Mouse (Mus musculus) liver, embryonic 14.5 days (tissue): ENCODE results near the gene Clybl. TPM values are rescaled to one million over a fixed set of nuclear protein-coding genes. Genes with fewer than 3 reads are reported as not detected.

Experiments
- ATAC-seq: fragments of 200-750 bp; cut with Nextera tagmentation; 2 replicates; pipeline ENCODE4 v1.8.0; 2017; ENCODE audit warnings: moderate number of reproducible peaks, mild to moderate bottlenecking, moderate library complexity; ENCODE audit not compliant: insufficient read depth
- DNase-seq, 3 experiments: peaks; one replicate each; pipeline ENCODE4 v3.0.0-alpha.2; 2012 to 2013; ENCODE audit warnings: low read depth in 3 of 3, low spot score in 3 of 3
- H3K27ac ChIP-seq: fragments of 300-500 bp; sonication (generic); 2 replicates; pipeline ENCODE4 v1.5.1; 2014; ENCODE audit warnings: moderate library complexity, mild to moderate bottlenecking, control low read depth, inconsistent platforms
- H3K27me3 ChIP-seq: fragments of 300-500 bp; sonication (generic); 2 replicates; pipeline ENCODE4 v1.6.1; 2014; ENCODE audit warnings: mild to moderate bottlenecking, low read length, moderate library complexity; ENCODE audit not compliant: control insufficient read depth, insufficient read depth
- H3K36me3 ChIP-seq: fragments of 300-500 bp; sonication (generic); replicated peaks from 2 replicates; pipeline ENCODE4 v1.6.1; 2014; ENCODE audit warnings: low read depth; ENCODE audit not compliant: control insufficient read depth, insufficient read depth
- H3K4me1 ChIP-seq, 2 experiments: fragments of 200-500 bp in 1 of 2; fragments of 300-500 bp in 1 of 2; sonication (generic) in 1 of 2; replicated peaks; 2 replicates each; pipeline ENCODE4 v1.6.1; 2012 to 2014; ENCODE audit warnings: antibody characterized with exemption in 1 of 2, inconsistent platforms in 1 of 2, low read length in 1 of 2; ENCODE audit not compliant: control insufficient read depth in 2 of 2, insufficient read depth in 2 of 2
- H3K4me2 ChIP-seq: fragments of 300-500 bp; sonication (generic); 2 replicates; pipeline ENCODE4 v1.6.1; 2014; ENCODE audit warnings: low read depth, mild to moderate bottlenecking, control low read depth, moderate library complexity
- H3K4me3 ChIP-seq, 2 experiments: fragments of 200-500 bp in 1 of 2; fragments of 300-500 bp in 1 of 2; sonication (generic) in 1 of 2; 2 replicates each; pipeline ENCODE4 v1.5.1; 2012 to 2014; ENCODE audit warnings: low read depth in 2 of 2, low read length in 2 of 2, mild to moderate bottlenecking in 2 of 2, control low read depth in 1 of 2, inconsistent platforms in 1 of 2, moderate library complexity in 1 of 2; ENCODE audit not compliant: insufficient read depth in 1 of 2
- H3K9ac ChIP-seq: fragments of 300-500 bp; sonication (generic); replicated peaks from 2 replicates; pipeline ENCODE4 v1.6.1; 2014; ENCODE audit warnings: mild to moderate bottlenecking, control low read depth, moderate library complexity
- H3K9me3 ChIP-seq: fragments of 300-500 bp; sonication (generic); 2 replicates; pipeline ENCODE4 v1.6.1; 2016; ENCODE audit warnings: low read length, mixed read lengths; ENCODE audit not compliant: control insufficient read depth
- CTCF ChIP-seq: IDR thresholded peaks from 2 replicates; pipeline ENCODE4 v1.5.1; 2016; ENCODE audit warnings: antibody characterized with exemption, low read depth, control low read depth
- EP300 ChIP-seq: IDR thresholded peaks from 2 replicates; pipeline ENCODE4 v1.6.1; 2016; ENCODE audit warnings: antibody characterized with exemption, low read depth
- WGBS: fragments of 180-500 bp; shearing (Covaris S2); extraction: QIAGEN DNeasy Blood & Tissue Kit; methylation state at CpG from one replicate; pipeline ENCODE4 v1.1.7; 2014; ENCODE audit not compliant: insufficient replicate concordance; 5-methylcytosine and 5-hydroxymethylcytosine counted together
- polyA plus RNA-seq, 2 experiments: library from polyadenylated mRNA; depleted of rRNA in 1 of 2; stranded (reverse) in 1 of 2; unstranded in 1 of 2; fragments of >200 nt; fragmentation: Nextera tagmentation in 1 of 2; extraction: Ambion mirVana in 1 of 2; gene quantifications; 2 replicates each; pipeline versions ENCODE4 v1.2.1 to v1.2.3; 2012 to 2014

The Clybl gene
- polyA plus RNA-seq, 2 experiments: 15.6 to 28.9 TPM

DNA sequence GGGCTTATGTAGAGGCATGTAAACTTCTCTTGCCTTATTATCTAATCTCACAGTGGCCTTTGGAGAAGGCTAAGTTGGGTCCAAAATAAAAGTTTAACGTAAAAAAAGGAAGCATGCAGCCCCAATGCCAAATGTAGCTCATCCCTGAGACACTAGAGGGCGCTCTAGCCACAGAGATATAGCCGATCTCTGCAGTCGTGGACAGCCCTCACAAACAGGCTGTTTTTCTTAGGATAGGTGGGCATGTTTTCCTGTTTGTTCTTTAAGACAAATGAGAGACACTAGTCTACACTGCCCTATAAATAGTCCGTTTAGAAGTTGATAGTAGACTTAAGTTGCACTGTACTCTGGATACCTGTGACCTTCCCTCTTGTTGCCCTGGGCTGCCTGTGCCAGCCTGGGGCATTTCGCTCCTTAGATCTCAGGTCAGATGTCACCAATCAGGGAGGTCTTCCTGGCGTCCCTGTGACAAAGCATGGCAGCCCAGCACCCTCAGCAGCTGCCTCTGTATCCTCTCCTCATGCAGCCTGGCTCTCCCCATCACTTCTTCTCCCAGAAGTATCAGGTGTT is 9.5 kb downstream of the Clybl start:
- peak; percentile 30 to 37 (median 31) for DNase-seq
- WGBS: 13% methylated on average over 7 of the region's 7 CpGs

GRCm38 (mm10) chr14:122194630-122195029 is 13.1 kb downstream of the Clybl start:
- 80% methylated on average over 8 of the region's 8 CpGs for WGBS
- no peak overlapping the region for H3K4me2 ChIP-seq
- no peak overlapping the region for H3K4me3 ChIP-seq
- no peaks in the 10 kb centered on the region for H3K9me3 ChIP-seq
- H3K36me3 ChIP-seq: no peaks in the 10 kb centered on the region
- ATAC-seq (no peak), DNase-seq (no peak)
- no peak overlapping the region for H3K9ac ChIP-seq
- no peaks in the 10 kb centered on the region for H3K4me1 ChIP-seq
- H3K27ac ChIP-seq: no peak overlapping the region
- TF ChIP-seq CTCF: no peak
- no peaks in the 10 kb centered on the region for H3K27me3 ChIP-seq

More for the DNA sequence above, 9.5 kb downstream of the Clybl start:
- no peaks in the 10 kb centered on the region for H3K9me3 ChIP-seq
- no peak overlapping the region for H3K27ac ChIP-seq
- H3K4me3 ChIP-seq: no peak overlapping the region
- no peak; the same call in 1 of the 2 replicates for ATAC-seq
- H3K4me2 ChIP-seq: no peak overlapping the region
- no peaks in the 10 kb centered on the region for H3K4me1 ChIP-seq
- no peaks in the 10 kb centered on the region for H3K36me3 ChIP-seq
- no peaks in the 10 kb centered on the region for H3K27me3 ChIP-seq
- H3K9ac ChIP-seq: no peak overlapping the region
- TF ChIP-seq CTCF (peak; percentile 89), EP300 (no peak)

- TF ChIP-seq EP300 (no peak), CTCF (no peak)
- Histone ChIP-seq H3K36me3 (no peaks in the 10 kb centered on the region), H3K9me3 (no peaks in the 10 kb centered on the region), H3K4me3 (no peak overlapping the region), H3K9ac (no peak overlapping the region), H3K27ac (no peak overlapping the region), H3K27me3 (no peaks in the 10 kb centered on the region), H3K4me1 (no peaks in the 10 kb centered on the region), H3K4me2 (no peak overlapping the region)
- WGBS: 62% methylated on average over 6 of the region's 6 CpGs
- DNase-seq: no peak
- no peak for ATAC-seq
Observed at GRCm38 (mm10) chr14:122196851-122197250, 15.3 kb downstream of the Clybl start.

DNA sequence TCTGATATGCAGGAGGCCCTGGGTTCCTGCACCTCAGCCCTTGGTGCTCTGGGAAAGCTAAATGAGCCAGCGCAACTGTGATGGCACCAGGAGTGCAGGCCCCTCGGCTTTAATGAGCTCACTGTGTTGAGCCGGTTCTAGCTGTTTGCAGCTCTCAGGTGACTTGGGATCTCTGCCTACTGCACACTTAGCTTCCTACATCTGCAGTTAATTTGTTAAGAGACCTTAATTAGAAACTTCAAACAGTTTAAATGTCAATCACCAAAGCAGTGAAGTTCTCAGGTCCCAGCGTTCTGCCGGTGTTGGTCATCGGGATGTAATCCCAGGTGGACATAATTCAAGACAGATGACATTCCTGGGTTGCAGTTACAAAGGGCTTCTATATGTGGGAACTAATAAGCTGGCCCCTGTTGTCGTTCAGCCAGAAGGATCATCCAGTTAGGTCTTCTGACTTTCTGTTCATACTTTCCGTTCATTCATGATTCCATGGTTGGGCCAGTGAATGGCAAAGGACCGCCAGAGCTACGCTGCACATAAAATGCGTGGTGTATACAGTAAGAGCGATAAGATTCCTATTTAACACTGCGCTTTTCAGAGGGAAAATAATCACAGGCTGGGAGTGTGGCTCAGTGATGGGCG is 18.9 kb downstream of the Clybl start:
- Histone ChIP-seq H3K36me3 (no peaks in the 10 kb centered on the region), H3K27me3 (no peaks in the 10 kb centered on the region), H3K27ac (no peak overlapping the region), H3K4me1 (no peaks in the 10 kb centered on the region), H3K4me3 (no peak overlapping the region), H3K9me3 (no peaks in the 10 kb centered on the region), H3K9ac (no peak overlapping the region), H3K4me2 (no peak overlapping the region)
- DNase-seq (no peak), ATAC-seq (no peak)
- 81% methylated on average over 14 of the region's 14 CpGs for WGBS
- TF ChIP-seq CTCF (no peak), EP300 (no peak)

- Histone ChIP-seq H3K9me3 (no peaks in the 10 kb centered on the region), H3K9ac (no peak overlapping the region), H3K4me2 (no peak overlapping the region), H3K36me3 (no peaks in the 10 kb centered on the region), H3K27me3 (no peaks in the 10 kb centered on the region), H3K4me1 (no peaks in the 10 kb centered on the region), H3K27ac (no peak overlapping the region), H3K4me3 (no peak overlapping the region)
- DNase-seq (no peak), ATAC-seq (no peak)
- WGBS: 69% methylated on average over 5 of the region's 5 CpGs
- TF ChIP-seq EP300: no peak
Observed at GRCm38 (mm10) chr14:122209177-122209576, 27.7 kb downstream of the Clybl start.
